ENCODE assay signal across 20 mouse cellular contexts in genomic region chr5:137523396-137524250, GRCm38 (mm10). TPM values are rescaled to one million over a fixed set of nuclear protein-coding genes. Genes with fewer than 3 reads are reported as not detected.
DNase-seq lines count a peak whose midpoint lies in the region; ATAC-seq and TF ChIP-seq lines count a peak whose summit lies in the region.
"Had no signal": no experiment of that assay in that cellular context is flagged by ENCODE, and none has a peak within 500 bp of the region (broad histone marks: within the 10 kb centered on the region; RNA-seq: fewer than 3 reads in every experiment).

No protein-coding gene starts in this region.

- 84% methylated on average over 25 of the region's 25 CpGs for WGBS in forebrain, embryonic 10.5 days
- WGBS in forebrain, embryonic 14.5 days, result 80% methylated on average over 25 of the region's 25 CpGs
- 79% methylated on average over 25 of the region's 25 CpGs for WGBS in midbrain, embryonic 15.5 days
- WGBS in thymus, adult 2 months, result 92% methylated on average over 25 of the region's 25 CpGs

- H3K4me3 ChIP-seq in forebrain, embryonic 10.5 days, result no peak overlapping the region
- no peak overlapping the region for H3K4me3 ChIP-seq in forebrain, embryonic 14.5 days (ENCODE audit: low read depth, low read length)
- no peak overlapping the region for H3K4me3 ChIP-seq in layer of hippocampus, adult 2 months
- no peak overlapping the region for H3K4me3 ChIP-seq in midbrain, embryonic 15.5 days
- H3K4me3 ChIP-seq in thymus, adult 2 months (ENCODE audit: control insufficient read depth, insufficient read depth, low read length), result no peak overlapping the region
- H3K4me3 ChIP-seq: heart, embryonic 12.5 days; left cerebral cortex, adult 2 months; limb, embryonic 13.5 days had no signal

- peaks cover 25% of the 10 kb centered on the region for H3K4me1 ChIP-seq in forebrain, embryonic 10.5 days
- H3K4me1 ChIP-seq in forebrain, embryonic 14.5 days (ENCODE audit: control insufficient read depth, insufficient read depth, low read length), result no peaks in the 10 kb centered on the region
- peaks cover 16% of the 10 kb centered on the region for H3K4me1 ChIP-seq in midbrain, embryonic 15.5 days
- H3K4me1 ChIP-seq in thymus, adult 2 months (replicated peaks; ENCODE audit: control insufficient read depth, insufficient read depth, low read length), result 0 out of 2 replicates have a peak, but pooled peaks cover 3% of the 10 kb centered on the region

- H3K9me3 ChIP-seq in forebrain, embryonic 10.5 days, result no peaks in the 10 kb centered on the region
- H3K9me3 ChIP-seq in forebrain, embryonic 14.5 days (replicated peaks; ENCODE audit: control insufficient read depth, low read length), result no peaks in the 10 kb centered on the region
- H3K9me3 ChIP-seq in midbrain, embryonic 15.5 days, result no peaks in the 10 kb centered on the region
- H3K9me3 ChIP-seq: heart, embryonic 12.5 days; limb, embryonic 13.5 days had no signal

- H3K4me2 ChIP-seq in forebrain, embryonic 14.5 days (ENCODE audit: low read length), result no peak overlapping the region
- H3K4me2 ChIP-seq in midbrain, embryonic 15.5 days, result no peak overlapping the region
- H3K4me2 ChIP-seq: heart, embryonic 12.5 days; limb, embryonic 13.5 days had no signal

- no peak for DNase-seq in forebrain, embryonic 10.5 days (ENCODE audit: extremely low spot score, low spot score)
- DNase-seq in forebrain, embryonic 14.5 days (ENCODE audit: low spot score), result no peak
- no peak for DNase-seq in layer of hippocampus, adult 2 months (ENCODE audit: low spot score in 2 of 2)
- DNase-seq in layer of hippocampus, adult 9-11 months, result no peak
- peak; percentile 45 for DNase-seq in ES-CJ7 (ENCODE audit: low read depth, low spot score)
- no peak for DNase-seq in thymus, adult 2 months
- DNase-seq in adrenal gland, adult 8-10 months, result no peak
- DNase-seq: B cell, adult 2 months; cerebellum, adult 8-10 months; embryo, embryonic 11 days; gastrocnemius, postnatal 10 days; heart, postnatal 4 days; kidney, adult 2 months; kidney, postnatal 4 days; lung, adult 18-20 months had no signal

- H3K27me3 ChIP-seq in forebrain, embryonic 10.5 days (ENCODE audit: poor library complexity, severe bottlenecking), result no peaks in the 10 kb centered on the region
- H3K27me3 ChIP-seq in forebrain, embryonic 14.5 days (replicated peaks; ENCODE audit: control insufficient read depth, insufficient read depth, low read length), result no peaks in the 10 kb centered on the region
- H3K27me3 ChIP-seq in midbrain, embryonic 15.5 days (replicated peaks), result no peaks in the 10 kb centered on the region
- no peaks in the 10 kb centered on the region for H3K27me3 ChIP-seq in thymus, adult 2 months (ENCODE audit: control insufficient read depth, insufficient read depth, low read length)
- H3K27me3 ChIP-seq: heart, embryonic 12.5 days; limb, embryonic 13.5 days had no signal

- TF ChIP-seq POLR2A in thymus, adult 2 months (IDR thresholded peaks at IDR 0.05; ENCODE audit: control insufficient read depth, extremely low read depth, insufficient read depth, low read length, poor library complexity), result no peak

- ATAC-seq in forebrain, embryonic 14.5 days, result no peak
- no peak for ATAC-seq in midbrain, embryonic 15.5 days (replicated peaks)

- no peak for TF ChIP-seq CTCF in layer of hippocampus, adult 2 months (conservative IDR thresholded peaks at IDR 0.05)
- TF ChIP-seq CTCF in thymus, adult 2 months (IDR thresholded peaks at IDR 0.05; ENCODE audit: borderline replicate concordance, control insufficient read depth, extremely low read depth, insufficient read depth, low read length, poor library complexity), result no peak

- H3K36me3 ChIP-seq in forebrain, embryonic 10.5 days (replicated peaks), result peaks cover 100% of the 10 kb centered on the region
- H3K36me3 ChIP-seq in forebrain, embryonic 14.5 days (ENCODE audit: control insufficient read depth, insufficient read depth, low read length), result peaks cover 97% of the 10 kb centered on the region
- peaks cover 88% of the 10 kb centered on the region for H3K36me3 ChIP-seq in midbrain, embryonic 15.5 days (replicated peaks)
- peaks cover 83% of the 10 kb centered on the region for H3K36me3 ChIP-seq in thymus, adult 2 months (ENCODE audit: control insufficient read depth, insufficient read depth, low read length)

- H3K9ac ChIP-seq in forebrain, embryonic 14.5 days (ENCODE audit: low read length), result no peak overlapping the region
- no peak overlapping the region for H3K9ac ChIP-seq in midbrain, embryonic 15.5 days
- H3K9ac ChIP-seq: heart, embryonic 12.5 days; limb, embryonic 13.5 days had no signal

- H3K27ac ChIP-seq in forebrain, embryonic 10.5 days, result 0 out of 2 replicates have a peak overlapping the region, but pooled peaks have one; percentile 6
- H3K27ac ChIP-seq in forebrain, embryonic 14.5 days (ENCODE audit: low read depth, low read length), result no peak overlapping the region
- H3K27ac ChIP-seq in layer of hippocampus, adult 2 months, result peak overlapping the region; percentile 51; the same call in 1 of the 2 replicates
- peak overlapping the region; percentile 17; the same call in 1 of the 2 replicates for H3K27ac ChIP-seq in midbrain, embryonic 15.5 days
- H3K27ac ChIP-seq in thymus, adult 2 months (ENCODE audit: control insufficient read depth, insufficient read depth, low read length), result no peak overlapping the region
- H3K27ac ChIP-seq: left cerebral cortex, adult 2 months; limb, embryonic 13.5 days had no signal

RNA-seq across cellular contexts. Expression of gene Gigyf1, which starts 5.3 kb away (rescaled TPM):
- polyA plus RNA-seq in forebrain, embryonic 10.5 days (2016; fragmentation: Nextera tagmentation; extraction: Ambion mirVana), result 13.5 and 14.0 TPM in 2 replicates
- 11.5 and 13.0 TPM in 2 replicates for polyA plus RNA-seq in forebrain, embryonic 14.5 days (2014; fragmentation: Nextera tagmentation; extraction: Ambion mirVana)
- 10 to 100 TPM; 61.9 to 63.5 TPM for total RNA-seq in layer of hippocampus, adult 2 months (2021)
- 20.2 and 23.5 TPM in 2 replicates for polyA plus RNA-seq in midbrain, embryonic 15.5 days (2015; fragmentation: Nextera tagmentation; extraction: Ambion mirVana)
- polyA plus RNA-seq in thymus, adult 2 months (2012; rRNA removed), result 83.9 and 84.3 TPM in 2 replicates
- 10 to 100 TPM; 38.5 to 67.8 (median 56.6) TPM for total RNA-seq in adrenal gland, adult 8-10 months (2022)

RNA-seq across cellular contexts. Expression of gene Epo, which starts 9.4 kb away (rescaled TPM):
- 2.9 and 4.8 TPM in 2 replicates for polyA plus RNA-seq in forebrain, embryonic 10.5 days (2016; fragmentation: Nextera tagmentation; extraction: Ambion mirVana)
- polyA plus RNA-seq in forebrain, embryonic 14.5 days (2014; fragmentation: Nextera tagmentation; extraction: Ambion mirVana), result not detected in 2 replicates
- total RNA-seq in layer of hippocampus, adult 2 months (2021), result not detected
- polyA plus RNA-seq in midbrain, embryonic 15.5 days (2015; fragmentation: Nextera tagmentation; extraction: Ambion mirVana), result not detected in 2 replicates
- not detected in 2 replicates for polyA plus RNA-seq in thymus, adult 2 months (2012; rRNA removed)
- not detected for total RNA-seq in adrenal gland, adult 8-10 months (2022)
- total RNA-seq: gastrocnemius, postnatal 10 days; heart, postnatal 4 days; left cerebral cortex, adult 2 months had no signal
- polyA plus RNA-seq: brain, embryonic 14.5 days; heart, embryonic 12.5 days; kidney, adult 2 months had no signal

RNA-seq across cellular contexts. Expression of gene Gnb2, which starts 9.7 kb away (rescaled TPM):
- 287 and 288 TPM in 2 replicates for polyA plus RNA-seq in forebrain, embryonic 10.5 days (2016; fragmentation: Nextera tagmentation; extraction: Ambion mirVana)
- polyA plus RNA-seq in forebrain, embryonic 14.5 days (2014; fragmentation: Nextera tagmentation; extraction: Ambion mirVana), result 598 and 644 TPM in 2 replicates
- total RNA-seq in layer of hippocampus, adult 2 months (2021), result 100 to 1,000 TPM; 600 to 607 TPM
- 525 and 570 TPM in 2 replicates for polyA plus RNA-seq in midbrain, embryonic 15.5 days (2015; fragmentation: Nextera tagmentation; extraction: Ambion mirVana)
- 1,444 and 1,492 TPM in 2 replicates for polyA plus RNA-seq in thymus, adult 2 months (2012; rRNA removed)
- total RNA-seq in adrenal gland, adult 8-10 months (2022), result 100 to 1,000 TPM; 569 to 665 (median 622) TPM

RNA-seq across cellular contexts. Expression of gene Pop7, which starts 21.3 kb away (rescaled TPM):
- 56.1 and 59.4 TPM in 2 replicates for polyA plus RNA-seq in forebrain, embryonic 10.5 days (2016; fragmentation: Nextera tagmentation; extraction: Ambion mirVana)
- polyA plus RNA-seq in forebrain, embryonic 14.5 days (2014; fragmentation: Nextera tagmentation; extraction: Ambion mirVana), result 81.2 and 98.0 TPM in 2 replicates
- total RNA-seq in layer of hippocampus, adult 2 months (2021), result 10 to 100 TPM; 33.8 to 35.1 TPM
- polyA plus RNA-seq in midbrain, embryonic 15.5 days (2015; fragmentation: Nextera tagmentation; extraction: Ambion mirVana), result 77.7 and 82.1 TPM in 2 replicates
- 65.5 and 68.7 TPM in 2 replicates for polyA plus RNA-seq in thymus, adult 2 months (2012; rRNA removed)
- 10 to 100 TPM; 24.4 to 31.1 (median 27.4) TPM for total RNA-seq in adrenal gland, adult 8-10 months (2022)

RNA-seq across cellular contexts. Expression of gene Actl6b, which starts 29.7 kb away (rescaled TPM):
- 2.0 and 4.8 TPM in 2 replicates for polyA plus RNA-seq in forebrain, embryonic 10.5 days (2016; fragmentation: Nextera tagmentation; extraction: Ambion mirVana)
- polyA plus RNA-seq in forebrain, embryonic 14.5 days (2014; fragmentation: Nextera tagmentation; extraction: Ambion mirVana), result 184 and 201 TPM in 2 replicates
- total RNA-seq in layer of hippocampus, adult 2 months (2021), result 100 to 1,000 TPM; 138 to 142 TPM
- 339 and 342 TPM in 2 replicates for polyA plus RNA-seq in midbrain, embryonic 15.5 days (2015; fragmentation: Nextera tagmentation; extraction: Ambion mirVana)
- polyA plus RNA-seq in thymus, adult 2 months (2012; rRNA removed), result 0.20 TPM in 1 of 2 replicates, not detected in the other
- total RNA-seq in adrenal gland, adult 8-10 months (2022), result 1 to 10 TPM; 4.4 to 9.1 (median 6.3) TPM
- total RNA-seq: heart, postnatal 4 days had no signal

Comparison
In these comparisons a context has a peak if more than half of its experiments do, and no peak if none do; other contexts are left out.
1. H3K27ac ChIP-seq: peak in forebrain, embryonic 10.5 days (single experiment), layer of hippocampus, adult 2 months (single experiment) and midbrain, embryonic 15.5 days (single experiment); none in forebrain, embryonic 14.5 days (single experiment) and thymus, adult 2 months (single experiment).